Comparison of ENCODE assay signal across 8 mouse cellular contexts in genomic region chr8:117107533-117107932, GRCm38 (mm10). TPM values are rescaled to one million over a fixed set of nuclear protein-coding genes. Genes with fewer than 3 reads are reported as not detected.
DNase-seq lines count a peak whose midpoint lies in the region; ATAC-seq and TF ChIP-seq lines count a peak whose summit lies in the region.

No protein-coding gene starts in this region.

- H3K4me1 ChIP-seq in forebrain, embryonic 11.5 days (replicated peaks; ENCODE audit: control insufficient read depth, insufficient read depth, low read length) = no peaks in the 10 kb centered on the region
- no peaks in the 10 kb centered on the region for H3K4me1 ChIP-seq in forebrain, embryonic 16.5 days (replicated peaks; ENCODE audit: control insufficient read depth, insufficient read depth, low read length)
- H3K4me1 ChIP-seq in embryonic facial prominence, embryonic 14.5 days (ENCODE audit: control insufficient read depth, insufficient read depth, low read length) = no peaks in the 10 kb centered on the region

- no peaks in the 10 kb centered on the region for H3K27me3 ChIP-seq in forebrain, embryonic 11.5 days (ENCODE audit: control insufficient read depth, insufficient read depth, low read length)
- no peaks in the 10 kb centered on the region for H3K27me3 ChIP-seq in forebrain, embryonic 16.5 days (replicated peaks; ENCODE audit: control insufficient read depth, insufficient read depth, low read length)
- H3K27me3 ChIP-seq in embryonic facial prominence, embryonic 14.5 days (replicated peaks; ENCODE audit: control insufficient read depth, insufficient read depth, low read length) = no peaks in the 10 kb centered on the region

- intact Hi-C loops in heart, postnatal 36 days (cut with DNase I) = loop anchor here (1.0 to 10.0 kb wide), 5 partner anchors 90 to 461 kb away; no protein-coding TSS in a partner anchor
- intact Hi-C loops in left cerebral cortex, adult 2 months (cut with DNase I) = loop anchor here (10.0 kb wide), 1 partner anchor 467 kb away; no protein-coding TSS in a partner anchor

- ATAC-seq in forebrain, embryonic 11.5 days (replicated peaks; ENCODE audit: low FRiP score) = no peak
- ATAC-seq in forebrain, embryonic 16.5 days = no peak
- ATAC-seq in embryonic facial prominence, embryonic 14.5 days (ENCODE audit: low read depth) = no peak
- ATAC-seq in megakaryocyte-erythroid progenitor cell, adult 5-6 weeks (replicated peaks; ENCODE audit: low FRiP score, low TSS enrichment, poor library complexity, severe bottlenecking) = peak; percentile 81

- peak; percentile 80 for DNase-seq in forebrain, embryonic 11.5 days (ENCODE audit: low spot score)
- peak; percentile 66 for DNase-seq in adrenal gland, postnatal 25 days
- peak; percentile 70 for DNase-seq in embryonic facial prominence, embryonic 14.5 days (ENCODE audit: low spot score)
- DNase-seq in heart, postnatal 36 days = peak; percentile 67 to 79
- DNase-seq in left cerebral cortex, adult 2 months (ENCODE audit: extremely low spot score in 1 of 2, low spot score in 2 of 2) = peak; percentile 63 to 79
- peak; percentile 72 to 83 for DNase-seq in spleen, postnatal 10 days (ENCODE audit: low spot score in 2 of 2)

- no peak overlapping the region for H3K4me2 ChIP-seq in forebrain, embryonic 11.5 days (ENCODE audit: low read depth, low read length, severe bottlenecking)
- H3K4me2 ChIP-seq in forebrain, embryonic 16.5 days (ENCODE audit: low read length) = no peak overlapping the region
- peak overlapping the region; percentile 8; the same call in 1 of the 2 replicates for H3K4me2 ChIP-seq in embryonic facial prominence, embryonic 14.5 days (ENCODE audit: low read depth, low read length)

- H3K27ac ChIP-seq in forebrain, embryonic 11.5 days (ENCODE audit: low read depth, low read length) = no peak overlapping the region
- no peak overlapping the region for H3K27ac ChIP-seq in forebrain, embryonic 16.5 days (ENCODE audit: low read length)
- no peak overlapping the region for H3K27ac ChIP-seq in embryonic facial prominence, embryonic 14.5 days (replicated peaks; ENCODE audit: low read depth, low read length)
- no peak overlapping the region for H3K27ac ChIP-seq in left cerebral cortex, adult 2 months

- WGBS in forebrain, embryonic 11.5 days = 19% methylated on average over 9 of the region's 9 CpGs
- WGBS in forebrain, embryonic 16.5 days = 19% methylated on average over 9 of the region's 9 CpGs
- WGBS in embryonic facial prominence, embryonic 14.5 days = 12% methylated on average over 9 of the region's 9 CpGs

- H3K36me3 ChIP-seq in forebrain, embryonic 11.5 days (ENCODE audit: control insufficient read depth, insufficient read depth, low read length) = no peaks in the 10 kb centered on the region
- no peaks in the 10 kb centered on the region for H3K36me3 ChIP-seq in forebrain, embryonic 16.5 days (ENCODE audit: control insufficient read depth, insufficient read depth)
- no peaks in the 10 kb centered on the region for H3K36me3 ChIP-seq in embryonic facial prominence, embryonic 14.5 days (ENCODE audit: control insufficient read depth, insufficient read depth, low read length)

- H3K4me3 ChIP-seq in forebrain, embryonic 11.5 days (ENCODE audit: low read depth, low read length) = no peak overlapping the region
- no peak overlapping the region for H3K4me3 ChIP-seq in forebrain, embryonic 16.5 days (replicated peaks; ENCODE audit: low read length)
- no peak overlapping the region for H3K4me3 ChIP-seq in embryonic facial prominence, embryonic 14.5 days (ENCODE audit: low read depth, low read length)
- no peak overlapping the region for H3K4me3 ChIP-seq in left cerebral cortex, adult 2 months

- no peak overlapping the region for H3K9ac ChIP-seq in forebrain, embryonic 11.5 days (ENCODE audit: low read length)
- H3K9ac ChIP-seq in forebrain, embryonic 16.5 days (replicated peaks; ENCODE audit: low read depth, low read length) = no peak overlapping the region
- no peak overlapping the region for H3K9ac ChIP-seq in embryonic facial prominence, embryonic 14.5 days (ENCODE audit: low read depth, low read length)

- H3K9me3 ChIP-seq in forebrain, embryonic 11.5 days (ENCODE audit: control insufficient read depth, low read length) = no peaks in the 10 kb centered on the region
- H3K9me3 ChIP-seq in forebrain, embryonic 16.5 days (ENCODE audit: control insufficient read depth, low read length) = no peaks in the 10 kb centered on the region
- H3K9me3 ChIP-seq in embryonic facial prominence, embryonic 14.5 days (ENCODE audit: control insufficient read depth, low read length) = 0 out of 2 replicates have a peak, but pooled peaks cover 3% of the 10 kb centered on the region

- TF ChIP-seq CTCF in left cerebral cortex, adult 2 months (IDR thresholded peaks at IDR 0.05) = peak; percentile 85

RNA-seq across cellular contexts. Expression of gene Bco1, which starts 11.9 kb away (rescaled TPM):
- polyA plus RNA-seq in forebrain, embryonic 11.5 days (2014; fragmentation: Nextera tagmentation; extraction: Ambion mirVana) = 0.19 TPM in 1 of 2 replicates, not detected in the other
- polyA plus RNA-seq in forebrain, embryonic 16.5 days (2015; fragmentation: Nextera tagmentation; extraction: Ambion mirVana) = 0.11 TPM in 1 of 2 replicates, not detected in the other
- 0.55 TPM in 1 of 2 replicates, not detected in the other for total RNA-seq in adrenal gland, postnatal 25 days (2021)
- polyA plus RNA-seq in embryonic facial prominence, embryonic 14.5 days (2014; fragmentation: Nextera tagmentation; extraction: Ambion mirVana) = 0.15 and 0.34 TPM in 2 replicates
- not detected for total RNA-seq in heart, postnatal 36 days (2021)
- total RNA-seq in left cerebral cortex, adult 2 months (2021) = not detected
- 1.8 TPM in 1 of 2 replicates, not detected in the other for total RNA-seq in megakaryocyte-erythroid progenitor cell, adult 5-6 weeks (2014; fragmentation: Nextera tagmentation)
- total RNA-seq in megakaryocyte-erythroid progenitor cell, adult 5-6 weeks (2017) = 0.08 and 0.09 TPM in 2 replicates

RNA-seq across cellular contexts. Expression of gene Pkd1l2, which starts 25.3 kb away (rescaled TPM):
- polyA plus RNA-seq in forebrain, embryonic 11.5 days (2014; fragmentation: Nextera tagmentation; extraction: Ambion mirVana) = not detected in 2 replicates
- polyA plus RNA-seq in forebrain, embryonic 16.5 days (2015; fragmentation: Nextera tagmentation; extraction: Ambion mirVana) = not detected in 2 replicates
- total RNA-seq in adrenal gland, postnatal 25 days (2021) = 2.2 and 3.5 TPM in 2 replicates
- 0.03 and 0.13 TPM in 2 replicates for polyA plus RNA-seq in embryonic facial prominence, embryonic 14.5 days (2014; fragmentation: Nextera tagmentation; extraction: Ambion mirVana)
- total RNA-seq in heart, postnatal 36 days (2021) = under 1 TPM in 1 of 2 experiments, not detected in 1; 0.08 TPM
- total RNA-seq in left cerebral cortex, adult 2 months (2021) = under 1 TPM; 0.18 to 0.23 TPM
- total RNA-seq in megakaryocyte-erythroid progenitor cell, adult 5-6 weeks (2014; fragmentation: Nextera tagmentation) = 0.42 TPM in 1 of 2 replicates, not detected in the other
- total RNA-seq in megakaryocyte-erythroid progenitor cell, adult 5-6 weeks (2017) = not detected in 2 replicates

RNA-seq across cellular contexts. Expression of gene Gan, which starts 50.4 kb away (rescaled TPM):
- 3.1 and 3.4 TPM in 2 replicates for polyA plus RNA-seq in forebrain, embryonic 11.5 days (2014; fragmentation: Nextera tagmentation; extraction: Ambion mirVana)
- 3.5 and 3.7 TPM in 2 replicates for polyA plus RNA-seq in forebrain, embryonic 16.5 days (2015; fragmentation: Nextera tagmentation; extraction: Ambion mirVana)
- 9.4 and 13.3 TPM in 2 replicates for total RNA-seq in adrenal gland, postnatal 25 days (2021)
- 3.0 and 3.5 TPM in 2 replicates for polyA plus RNA-seq in embryonic facial prominence, embryonic 14.5 days (2014; fragmentation: Nextera tagmentation; extraction: Ambion mirVana)
- 1 to 10 TPM; 4.5 to 5.1 TPM for total RNA-seq in heart, postnatal 36 days (2021)
- total RNA-seq in left cerebral cortex, adult 2 months (2021) = 10 to 100 TPM; 18.4 to 19.4 TPM
- total RNA-seq in megakaryocyte-erythroid progenitor cell, adult 5-6 weeks (2014; fragmentation: Nextera tagmentation) = 9.9 and 14.3 TPM in 2 replicates
- total RNA-seq in megakaryocyte-erythroid progenitor cell, adult 5-6 weeks (2017) = 4.4 and 6.6 TPM in 2 replicates
